8 mouse cellular contexts compared by ENCODE assay signal in the genomic region with DNA sequence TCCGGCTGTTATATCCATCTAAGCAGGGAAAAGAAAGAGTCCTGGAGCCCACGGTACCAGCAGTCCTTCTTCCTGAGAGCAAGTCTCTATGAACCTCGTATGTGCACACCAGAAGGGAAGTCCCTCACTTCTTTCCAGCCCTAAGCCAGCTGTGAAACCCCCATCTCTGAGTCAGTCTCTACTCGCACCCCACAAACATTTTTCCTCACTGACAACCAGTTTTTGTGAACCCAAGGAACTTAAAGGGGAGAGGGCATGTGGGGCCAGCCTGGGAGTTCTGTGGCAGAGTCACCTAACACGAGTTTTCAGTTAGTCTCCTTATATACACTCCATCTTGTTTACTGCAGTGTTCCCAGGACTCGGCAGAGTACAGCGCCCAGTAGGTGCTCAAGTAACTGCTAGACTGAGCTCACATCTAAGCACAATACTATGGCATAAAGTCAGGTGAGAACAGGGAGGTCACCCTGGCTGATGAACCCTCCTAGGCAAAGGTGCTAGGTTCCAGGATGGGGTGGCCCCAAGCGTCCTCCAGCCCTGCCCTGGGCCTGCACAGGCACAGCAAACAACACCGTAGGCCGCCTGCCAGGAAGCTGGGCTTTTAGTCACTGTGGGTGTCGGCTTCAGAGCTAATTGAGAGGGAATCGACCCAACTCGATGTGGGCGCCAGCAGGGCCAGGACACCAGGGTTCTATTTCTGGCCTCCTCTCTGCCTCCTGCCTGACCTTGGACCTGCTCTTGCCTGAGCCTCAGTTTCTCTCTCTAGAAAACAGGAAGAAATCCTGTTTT. TPM values are rescaled to one million over a fixed set of nuclear protein-coding genes. Genes with fewer than 3 reads are reported as not detected.
DNase-seq lines count a peak whose midpoint lies in the region; ATAC-seq and TF ChIP-seq lines count a peak whose summit lies in the region.
"Had no signal": no experiment of that assay in that cellular context is flagged by ENCODE, and none has a peak within 500 bp of the region (broad histone marks: within the 10 kb centered on the region; RNA-seq: fewer than 3 reads in every experiment).

No protein-coding gene starts in this region.

- H3K36me3 ChIP-seq in kidney, postnatal 0 days (ENCODE audit: insufficient read depth, low read length) = no peaks in the 10 kb centered on the region; the same call in 1 of the 2 replicates
- H3K36me3 ChIP-seq in kidney, adult 2 months (ENCODE audit: control insufficient read depth, insufficient read depth, low read length) = no peaks in the 10 kb centered on the region
- peaks cover 50% of the 10 kb centered on the region for H3K36me3 ChIP-seq in embryonic facial prominence, embryonic 13.5 days
- peaks cover 31% of the 10 kb centered on the region for H3K36me3 ChIP-seq in hindbrain, embryonic 14.5 days (replicated peaks; ENCODE audit: control insufficient read depth, insufficient read depth)

- no peak for ATAC-seq in kidney, postnatal 0 days (replicated peaks; ENCODE audit: low FRiP score, low read depth)
- ATAC-seq in embryonic facial prominence, embryonic 13.5 days (ENCODE audit: insufficient number of reproducible peaks, insufficient read depth, low FRiP score, low TSS enrichment, low read depth) = no peak
- ATAC-seq in hindbrain, embryonic 14.5 days (ENCODE audit: low FRiP score) = no peak

- H3K9ac ChIP-seq in kidney, postnatal 0 days (ENCODE audit: low read depth, low read length) = 0 out of 2 replicates have a peak overlapping the region, but pooled peaks have one; percentile 27
- peak overlapping the region; percentile 21; the same call in 1 of the 2 replicates for H3K9ac ChIP-seq in embryonic facial prominence, embryonic 13.5 days
- H3K9ac ChIP-seq in hindbrain, embryonic 14.5 days = peak overlapping the region; percentile 16; the same call in 1 of the 2 replicates
- H3K9ac ChIP-seq: neural tube, embryonic 12.5 days had no signal

- H3K27me3 ChIP-seq in kidney, postnatal 0 days (ENCODE audit: insufficient read depth, low read length) = no peaks in the 10 kb centered on the region
- H3K27me3 ChIP-seq in kidney, adult 2 months (replicated peaks; ENCODE audit: control insufficient read depth, insufficient read depth, low read length) = no peaks in the 10 kb centered on the region
- no peaks in the 10 kb centered on the region for H3K27me3 ChIP-seq in embryonic facial prominence, embryonic 13.5 days
- H3K27me3 ChIP-seq in hindbrain, embryonic 14.5 days (ENCODE audit: control insufficient read depth, insufficient read depth, low read length) = no peaks in the 10 kb centered on the region

- no peak for TF ChIP-seq POLR2A in kidney, adult 2 months (IDR thresholded peaks at IDR 0.05; ENCODE audit: low read depth, low read length)

- H3K27ac ChIP-seq in kidney, postnatal 0 days = peak overlapping the region; percentile 42; the same call in 1 of the 2 replicates
- H3K27ac ChIP-seq in kidney, adult 2 months (ENCODE audit: insufficient read depth, low read depth, low read length) = no peak overlapping the region
- H3K27ac ChIP-seq in embryonic facial prominence, embryonic 13.5 days = peak overlapping the region; percentile 73
- H3K27ac ChIP-seq in hindbrain, embryonic 14.5 days = no peak overlapping the region
- H3K27ac ChIP-seq: neural tube, embryonic 12.5 days had no signal

- no peak for DNase-seq in kidney, postnatal 0 days (ENCODE audit: low spot score)
- DNase-seq in kidney, adult 2 months = no peak
- DNase-seq in hindbrain, embryonic 14.5 days (ENCODE audit: low spot score) = no peak
- peak; percentile 66 for DNase-seq in lung, postnatal 25 days (ENCODE audit: low spot score)
- no peak for DNase-seq in B cell, adult 2 months
- no peak for DNase-seq in spleen, postnatal 36 days (ENCODE audit: low spot score in 2 of 2)

- H3K4me3 ChIP-seq in kidney, postnatal 0 days (replicated peaks; ENCODE audit: low read depth, low read length) = no peak overlapping the region
- no peak overlapping the region for H3K4me3 ChIP-seq in kidney, adult 2 months (ENCODE audit: insufficient read depth, low read depth, low read length)
- H3K4me3 ChIP-seq in embryonic facial prominence, embryonic 13.5 days = no peak overlapping the region
- H3K4me3 ChIP-seq in hindbrain, embryonic 14.5 days (replicated peaks; ENCODE audit: low read length) = no peak overlapping the region
- H3K4me3 ChIP-seq: neural tube, embryonic 12.5 days had no signal

- H3K9me3 ChIP-seq in kidney, postnatal 0 days (replicated peaks; ENCODE audit: low read length) = no peaks in the 10 kb centered on the region
- H3K9me3 ChIP-seq in embryonic facial prominence, embryonic 13.5 days = no peaks in the 10 kb centered on the region
- H3K9me3 ChIP-seq in hindbrain, embryonic 14.5 days (ENCODE audit: control insufficient read depth, low read length) = no peaks in the 10 kb centered on the region
- H3K9me3 ChIP-seq: neural tube, embryonic 12.5 days had no signal

- TF ChIP-seq CTCF in kidney, postnatal 0 days (IDR thresholded peaks at IDR 0.05; ENCODE audit: low read depth) = no peak
- no peak for TF ChIP-seq CTCF in kidney, adult 2 months (conservative IDR thresholded peaks at IDR 0.05; ENCODE audit: insufficient read depth, insufficient read length, low read depth, low read length)

- H3K4me1 ChIP-seq in kidney, postnatal 0 days (replicated peaks; ENCODE audit: insufficient read depth, low read length) = peaks cover 73% of the 10 kb centered on the region
- H3K4me1 ChIP-seq in kidney, adult 2 months (ENCODE audit: control insufficient read depth, insufficient read depth, low read length) = peaks cover 13% of the 10 kb centered on the region
- peaks cover 87% of the 10 kb centered on the region for H3K4me1 ChIP-seq in embryonic facial prominence, embryonic 13.5 days
- peaks cover 71% of the 10 kb centered on the region for H3K4me1 ChIP-seq in hindbrain, embryonic 14.5 days (replicated peaks; ENCODE audit: control insufficient read depth, insufficient read depth, low read length)

- WGBS in kidney, postnatal 0 days = 51% methylated on average over 14 of the region's 14 CpGs
- 70% methylated on average over 14 of the region's 14 CpGs for WGBS in kidney, adult 2 months
- WGBS in embryonic facial prominence, embryonic 13.5 days = 55% methylated on average over 14 of the region's 14 CpGs
- 60% methylated on average over 14 of the region's 14 CpGs for WGBS in hindbrain, embryonic 14.5 days

- H3K4me2 ChIP-seq in kidney, postnatal 0 days (ENCODE audit: low read length) = no peak overlapping the region
- 0 out of 2 replicates have a peak overlapping the region, but pooled peaks have one; percentile 9 for H3K4me2 ChIP-seq in embryonic facial prominence, embryonic 13.5 days
- no peak overlapping the region for H3K4me2 ChIP-seq in hindbrain, embryonic 14.5 days (replicated peaks)

RNA-seq across cellular contexts. Expression of a gene that starts 6.7 kb away (rescaled TPM):
- 16.2 and 17.3 TPM in 2 replicates for polyA plus RNA-seq in kidney, postnatal 0 days (2015; fragmentation: Nextera tagmentation; extraction: Ambion mirVana)
- 39.1 and 45.5 TPM in 2 replicates for polyA plus RNA-seq in kidney, adult 2 months (2012; rRNA removed)
- 37.7 and 44.0 TPM in 2 replicates for polyA plus RNA-seq in embryonic facial prominence, embryonic 13.5 days (2015; fragmentation: Nextera tagmentation; extraction: Ambion mirVana)
- 17.5 and 17.7 TPM in 2 replicates for polyA plus RNA-seq in hindbrain, embryonic 14.5 days (2014; fragmentation: Nextera tagmentation; extraction: Ambion mirVana)

RNA-seq across cellular contexts. Expression of a gene that starts 24.0 kb away (rescaled TPM):
- polyA plus RNA-seq in kidney, postnatal 0 days (2015; fragmentation: Nextera tagmentation; extraction: Ambion mirVana) = 0.89 and 1.2 TPM in 2 replicates
- 0.09 and 0.22 TPM in 2 replicates for polyA plus RNA-seq in kidney, adult 2 months (2012; rRNA removed)
- 1.2 and 2.0 TPM in 2 replicates for polyA plus RNA-seq in embryonic facial prominence, embryonic 13.5 days (2015; fragmentation: Nextera tagmentation; extraction: Ambion mirVana)
- polyA plus RNA-seq in hindbrain, embryonic 14.5 days (2014; fragmentation: Nextera tagmentation; extraction: Ambion mirVana) = 1.3 TPM in 2 replicates

RNA-seq across cellular contexts. Expression of a gene that starts 34.2 kb away (rescaled TPM):
- 12.9 and 14.7 TPM in 2 replicates for polyA plus RNA-seq in kidney, postnatal 0 days (2015; fragmentation: Nextera tagmentation; extraction: Ambion mirVana)
- polyA plus RNA-seq in kidney, adult 2 months (2012; rRNA removed) = 77.9 and 139 TPM in 2 replicates
- polyA plus RNA-seq in embryonic facial prominence, embryonic 13.5 days (2015; fragmentation: Nextera tagmentation; extraction: Ambion mirVana) = 3.4 and 4.1 TPM in 2 replicates
- 48.3 and 48.5 TPM in 2 replicates for polyA plus RNA-seq in hindbrain, embryonic 14.5 days (2014; fragmentation: Nextera tagmentation; extraction: Ambion mirVana)

Comparison
In these comparisons a context has a peak if more than half of its experiments do, and no peak if none do; other contexts are left out.
1. H3K27ac ChIP-seq: peak in kidney, postnatal 0 days (single experiment) and embryonic facial prominence, embryonic 13.5 days (single experiment); none in kidney, adult 2 months (single experiment) and hindbrain, embryonic 14.5 days (single experiment).
2. Peak in every context shown above with its lines, with median percentiles within 50 percentile points of each other: H3K9ac ChIP-seq.